Mouse (Mus musculus) adrenal gland, adult (tissue): ENCODE data around the gene Msi2.
A peak's percentile ranks its signal among the peaks of the same experiment; 100 is the strongest.

Experiments used
- DNase-seq, 2 experiments: peaks; one replicate each; pipeline ENCODE4 v3.0.0; 2022 to 2023; ENCODE audit warnings: low spot score in 1 of 2; ENCODE audit not compliant: inconsistent age in 2 of 2

Gene Msi2

GRCm38 (mm10) chr11:88595616-88596015, 122.7 kb downstream of the Msi2 start:
- no peak for DNase-seq

DNA sequence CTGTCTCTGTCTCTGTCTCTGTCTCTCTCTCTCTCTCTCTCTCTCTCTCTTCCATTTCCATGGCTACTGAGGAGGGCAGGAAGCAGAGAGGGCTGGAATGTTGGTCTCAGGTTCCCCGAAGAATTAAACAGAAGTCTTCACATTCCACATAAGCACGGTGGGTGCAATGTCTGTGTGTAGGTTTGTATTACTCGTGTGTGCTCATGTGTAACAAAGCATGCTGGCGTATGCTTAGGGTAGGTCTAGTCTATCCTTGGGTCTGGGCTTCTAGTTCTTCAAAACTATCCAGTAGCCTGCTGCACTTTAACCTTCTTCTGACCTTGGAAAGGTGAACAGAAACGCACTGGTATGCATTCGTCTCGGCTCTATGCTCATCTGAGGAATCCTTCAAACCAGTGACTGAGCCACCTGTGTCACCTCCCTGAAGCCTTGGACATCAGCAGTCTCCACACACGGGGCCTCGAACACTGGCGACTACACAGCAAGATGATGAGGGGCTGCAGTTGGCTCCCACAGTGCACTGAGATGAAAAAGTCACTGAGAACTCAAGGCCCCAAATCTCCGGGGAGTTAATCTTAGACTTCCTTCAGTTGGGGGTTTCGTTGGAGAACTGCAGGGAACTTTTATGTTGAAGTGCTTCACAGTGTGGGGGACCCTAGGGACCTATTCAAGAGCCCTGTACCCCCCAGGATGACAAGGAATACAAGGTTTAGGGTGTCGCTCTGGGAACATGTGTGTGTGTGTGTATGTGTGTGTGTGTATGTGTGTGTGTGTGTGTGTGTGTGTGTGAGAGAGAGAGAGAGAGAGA, 123.3 kb downstream of the Msi2 start:
- DNase-seq = no peak

GRCm38 (mm10) chr11:88594010-88594409, 124.3 kb downstream of the Msi2 start:
- DNase-seq = peak in 1 of 2 experiments; percentile 64

DNA sequence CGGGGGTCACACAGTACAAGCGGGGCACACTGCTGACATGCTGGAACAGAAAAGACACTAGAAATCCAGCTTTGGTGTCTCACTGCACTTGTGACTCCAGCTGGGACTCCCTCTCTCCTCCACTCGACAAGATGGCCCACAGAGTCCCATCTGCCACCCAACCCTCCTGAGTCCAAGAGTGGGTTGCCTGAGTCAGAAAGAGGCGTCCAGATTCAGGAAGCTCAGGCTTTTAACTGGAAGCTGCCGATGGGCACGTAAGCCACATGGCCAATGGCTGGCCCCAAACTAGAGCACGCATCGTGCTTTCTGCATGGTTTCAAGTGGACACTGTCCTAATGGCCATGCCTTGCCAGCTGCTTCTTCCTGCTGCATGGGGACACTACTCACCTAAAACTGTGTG, 126.2 kb downstream of the Msi2 start:
- DNase-seq = no peak

DNA sequence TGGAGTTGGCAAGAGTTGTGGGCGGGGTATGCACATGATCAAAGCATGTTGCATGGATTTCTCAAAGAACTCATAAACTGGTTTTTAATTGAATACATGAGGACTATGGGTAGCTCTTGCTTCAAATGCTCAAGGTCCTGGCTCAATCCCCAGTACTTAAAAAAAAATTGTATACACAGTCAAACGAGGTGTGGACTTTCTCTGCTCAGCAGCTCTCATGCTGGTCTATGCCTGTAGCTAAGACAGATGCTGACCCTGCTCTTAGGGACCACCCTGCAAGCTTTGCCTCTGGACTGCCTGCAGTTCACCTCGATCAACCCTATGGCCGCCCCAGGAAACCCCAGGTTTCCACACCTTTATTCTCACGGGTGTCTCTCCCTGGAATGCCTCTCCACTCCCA, 127.7 kb downstream of the Msi2 start:
- no peak for DNase-seq

- DNase-seq = no peak
Observed at GRCm38 (mm10) chr11:88589641-88590040, 128.7 kb downstream of the Msi2 start.

GRCm38 (mm10) chr11:88588688-88589210, 129.6 kb downstream of the Msi2 start:
- DNase-seq = no peak

DNA sequence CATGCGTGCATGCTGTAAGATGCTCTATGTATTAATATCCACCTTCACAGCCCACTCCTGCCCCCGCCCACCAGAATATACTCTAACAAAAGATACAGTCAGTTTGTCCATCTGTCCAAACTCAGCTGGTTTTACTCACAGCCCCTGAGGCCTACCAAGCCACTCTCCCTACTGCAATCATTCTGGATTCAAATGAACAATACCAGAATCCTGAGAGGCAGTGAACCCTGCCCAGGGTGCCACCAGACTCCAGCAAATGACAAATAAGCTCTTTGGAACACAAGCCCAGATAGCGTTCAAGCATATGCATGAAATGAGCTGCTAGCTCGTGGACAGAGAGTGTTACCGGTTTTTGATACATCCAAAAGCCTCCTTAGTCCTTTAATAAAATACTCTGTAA, 130.6 kb downstream of the Msi2 start:
- DNase-seq = no peak

DNA sequence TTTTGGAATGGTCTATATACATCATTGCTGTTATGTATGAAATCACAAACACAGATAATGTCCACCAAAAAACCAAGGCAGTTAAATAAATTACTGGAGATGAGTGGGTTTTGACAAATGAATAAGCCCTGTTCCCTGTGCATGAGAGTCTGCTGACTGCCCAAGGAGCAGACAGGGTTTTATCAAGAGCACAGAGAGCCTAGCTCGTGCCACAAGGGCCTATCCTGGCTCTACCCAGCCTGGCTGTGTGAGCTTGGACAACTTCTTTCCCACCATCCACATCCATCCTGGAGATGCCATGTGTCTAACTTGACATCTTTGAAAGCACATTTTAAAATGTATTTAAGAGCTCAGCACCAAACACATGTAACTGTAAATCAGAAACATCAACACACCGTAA, 132.4 kb downstream of the Msi2 start:
- no peak for DNase-seq

DNA sequence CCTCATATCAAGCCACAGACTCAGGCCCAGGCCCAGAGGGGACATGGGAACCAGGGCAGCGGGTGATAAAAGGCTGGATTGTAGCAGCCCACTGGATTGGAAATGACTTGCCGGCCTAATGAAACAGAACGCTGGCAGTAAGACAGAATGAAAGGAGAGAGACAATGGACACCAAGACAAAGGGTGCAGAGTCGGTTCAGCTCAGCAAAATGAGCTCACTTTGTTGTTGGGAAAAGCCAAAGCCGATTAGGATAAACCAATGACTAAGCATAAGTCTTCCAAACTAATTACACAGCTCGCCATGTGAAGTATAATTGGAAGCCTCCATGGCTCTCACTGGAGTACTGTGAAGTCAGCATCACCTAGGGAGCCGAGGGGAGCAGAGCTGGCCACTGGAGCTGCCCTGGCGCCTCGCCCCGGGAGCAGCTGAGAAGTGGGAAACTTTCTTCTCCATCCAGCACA, 133.1 kb downstream of the Msi2 start:
- peak in 1 of 2 experiments; percentile 45 for DNase-seq

- DNase-seq = peak in 1 of 2 experiments; percentile 73
Observed at GRCm38 (mm10) chr11:88583866-88584265, 134.4 kb downstream of the Msi2 start.

DNA sequence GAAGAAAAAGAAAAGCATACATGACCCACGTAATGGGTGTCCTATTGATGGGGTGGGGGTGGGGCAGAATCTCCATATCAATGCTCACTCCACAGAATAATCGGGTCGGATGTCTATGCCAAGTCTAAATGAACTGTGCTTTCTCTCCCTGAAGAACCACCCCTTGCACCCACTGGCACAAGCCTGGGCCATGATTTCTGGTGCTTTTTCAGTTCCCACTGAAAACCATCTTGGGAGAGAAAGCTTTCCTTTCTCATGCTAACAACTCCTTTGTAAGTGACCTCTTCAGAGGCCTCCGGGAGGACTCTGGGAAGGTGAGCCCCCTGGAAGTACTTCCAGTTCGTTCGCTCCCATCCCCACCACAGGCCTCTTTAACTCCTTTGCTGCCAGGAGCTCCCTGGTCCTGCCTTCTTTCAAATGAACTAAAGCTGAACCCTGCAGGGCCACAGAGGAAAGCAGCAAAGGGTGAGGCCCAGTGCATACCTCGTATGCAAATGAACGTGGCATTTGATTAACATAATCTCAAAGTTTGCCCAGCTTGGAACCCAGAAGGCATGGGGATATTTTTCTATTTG, 135.0 kb downstream of the Msi2 start:
- DNase-seq = peak in 1 of 2 experiments; percentile 54

DNA sequence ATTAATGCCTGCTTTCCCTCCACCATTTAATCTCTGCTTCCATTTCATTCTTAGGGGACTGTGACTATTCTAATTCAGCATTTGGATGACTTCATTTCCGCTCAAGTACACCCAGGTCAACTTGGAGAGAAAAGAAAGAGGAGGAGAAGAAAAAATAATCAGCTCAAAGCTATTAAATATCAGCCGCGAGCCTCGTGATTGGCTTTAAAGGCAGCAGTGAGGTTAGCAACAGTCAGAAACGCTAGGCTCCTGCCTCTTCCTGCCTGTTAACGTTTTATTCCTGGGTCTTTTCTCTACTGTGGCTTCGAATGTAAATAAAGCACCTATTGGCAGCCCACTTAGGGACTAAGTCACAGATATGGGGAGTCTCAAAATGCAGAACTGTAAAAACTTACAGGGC, 135.5 kb downstream of the Msi2 start:
- DNase-seq = peak in 1 of 2 experiments; percentile 59

- DNase-seq = no peak
Observed at GRCm38 (mm10) chr11:88582021-88582707, 136.1 kb downstream of the Msi2 start.

DNA sequence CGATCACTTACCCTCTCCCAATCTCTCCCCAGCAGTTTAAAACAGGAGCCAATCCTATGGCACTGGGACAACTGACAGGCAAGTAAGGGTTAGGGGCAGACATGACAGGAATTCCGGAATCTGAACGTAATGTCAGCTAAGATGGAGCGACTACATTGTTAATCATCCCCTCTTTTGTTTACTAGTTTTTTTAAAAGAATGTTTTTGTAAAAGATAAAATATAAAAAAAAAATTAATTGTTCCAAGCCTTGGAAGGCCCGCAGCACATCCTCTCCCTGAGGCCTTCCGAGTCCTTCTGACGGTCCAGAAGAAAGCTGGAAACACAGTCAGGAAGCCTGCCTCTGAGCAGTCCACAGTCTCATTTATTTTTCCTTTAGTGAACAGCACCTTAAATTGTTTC, 136.9 kb downstream of the Msi2 start:
- no peak for DNase-seq

DNA sequence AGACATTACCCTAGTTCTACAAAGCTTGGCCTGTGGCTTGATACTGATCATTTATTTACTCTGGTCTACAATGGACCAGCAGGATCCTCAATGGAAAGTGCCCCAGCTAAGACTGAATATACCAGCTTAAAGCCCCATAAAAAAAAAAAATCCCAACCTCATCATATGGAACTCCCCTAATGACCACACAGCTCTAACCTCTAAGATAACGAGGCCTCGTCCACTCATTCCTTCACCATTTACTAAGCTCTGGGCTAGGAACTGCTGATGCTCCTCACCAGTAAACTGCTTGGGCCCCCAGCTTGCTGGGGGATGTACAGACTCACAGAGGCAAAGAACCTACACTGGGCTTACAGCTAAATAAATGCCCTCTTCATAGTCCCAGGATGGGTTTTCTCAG, 139.6 kb downstream of the Msi2 start:
- no peak for DNase-seq

DNA sequence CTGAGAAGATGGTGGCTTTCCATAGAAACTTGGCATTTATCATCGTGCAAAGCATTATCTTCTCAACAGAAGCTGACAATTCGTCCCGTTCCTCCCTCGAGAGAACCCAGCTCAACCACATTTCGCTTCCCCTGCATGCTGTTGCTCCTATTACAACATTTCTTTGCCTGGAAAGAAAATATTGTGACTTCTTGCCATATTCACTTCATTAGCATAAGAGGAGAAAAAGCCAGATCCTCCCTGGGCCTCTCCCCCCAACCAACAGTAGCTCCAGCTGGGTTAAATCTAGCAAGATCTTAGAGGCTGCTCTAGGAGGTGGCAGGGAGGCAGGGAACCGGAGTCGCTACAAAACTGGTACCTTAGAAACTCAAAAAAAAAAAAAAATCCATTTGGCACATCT, 141.2 kb downstream of the Msi2 start:
- no peak for DNase-seq

DNA sequence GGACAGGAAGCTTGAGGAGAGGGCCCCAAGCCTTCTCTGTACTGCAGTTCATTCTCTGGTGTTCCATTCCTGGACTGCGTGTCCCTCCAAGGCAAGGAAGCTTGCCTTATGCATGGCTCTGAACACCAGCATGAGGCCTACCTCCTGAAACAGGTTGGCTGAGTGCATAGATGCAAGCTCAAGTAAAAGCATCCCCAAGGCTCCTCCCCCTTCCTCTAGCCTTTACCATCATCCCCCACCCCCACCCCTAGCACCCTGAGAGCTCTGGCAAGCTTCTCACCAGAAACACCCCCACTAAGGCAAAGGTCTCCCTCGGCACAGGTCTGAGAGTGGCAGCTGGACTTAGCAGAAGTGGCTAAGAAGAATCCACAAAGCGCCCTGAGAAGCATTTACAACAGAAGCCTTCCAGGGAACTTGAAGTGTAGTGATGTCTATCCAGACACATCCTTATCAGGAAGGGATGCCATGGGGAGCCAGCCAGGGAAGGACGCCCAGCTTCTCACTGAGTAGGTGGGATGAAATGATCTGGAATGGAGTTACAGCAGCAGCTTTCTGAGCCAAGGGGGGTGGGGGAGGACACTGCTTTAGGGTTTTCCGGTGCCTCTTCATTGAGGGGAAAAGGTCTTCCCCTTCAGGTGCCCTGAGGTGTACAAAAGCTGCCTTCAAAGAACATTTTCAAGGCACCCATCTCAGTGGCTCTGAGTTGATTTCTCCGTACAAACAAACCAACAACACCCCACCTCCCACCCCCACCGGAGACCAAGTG, 141.9 kb downstream of the Msi2 start:
- DNase-seq = no peak

GRCm38 (mm10) chr11:88574575-88575360, 143.5 kb downstream of the Msi2 start:
- peak in 1 of 2 experiments; percentile 52 for DNase-seq

- peak in 1 of 2 experiments; percentile 75 for DNase-seq
Observed at GRCm38 (mm10) chr11:88573013-88573412, 145.3 kb downstream of the Msi2 start.
